ENCODE assay signal across 8 mouse cellular contexts in the genomic region with DNA sequence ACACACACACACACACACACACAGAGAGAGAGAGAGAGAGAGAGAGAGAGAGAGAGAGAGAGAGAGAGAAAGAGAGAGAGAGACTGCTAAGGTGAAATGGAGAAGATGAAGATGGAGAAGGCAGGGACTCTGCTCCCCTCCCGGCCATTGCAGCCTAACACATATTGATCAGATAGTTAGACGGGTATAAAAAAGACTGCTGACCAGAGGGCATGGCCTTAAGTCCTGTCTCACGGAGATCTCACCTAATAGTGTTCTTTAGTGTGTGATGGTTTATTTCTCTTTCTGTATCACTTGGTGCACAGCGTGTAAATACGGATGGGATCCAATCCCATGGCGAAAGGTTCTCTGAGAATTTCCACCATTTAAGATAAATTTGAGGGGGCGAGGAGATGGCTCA. TPM values are rescaled to one million over a fixed set of nuclear protein-coding genes. Genes with fewer than 3 reads are reported as not detected.
DNase-seq lines count a peak whose midpoint lies in the region; ATAC-seq and TF ChIP-seq lines count a peak whose summit lies in the region.

A gene (minus strand): TSS at position 101 of the 400 bp plus-strand sequence.

- intact Hi-C loops in left cerebral cortex, adult 2 months (cut with DNase I), result loop anchor here (2.0 to 5.0 kb wide), 2 partner anchors 140 to 224 kb away; no protein-coding TSS in a partner anchor

- peak within 1 kb of the TSS; percentile 70 for H3K9ac ChIP-seq in forebrain, embryonic 14.5 days (ENCODE audit: low read length)
- 0 out of 2 replicates have a peak within 1 kb of the TSS, but pooled peaks have one; percentile 26 for H3K9ac ChIP-seq in intestine, postnatal 0 days (ENCODE audit: low read depth, low read length)
- H3K9ac ChIP-seq in midbrain, embryonic 15.5 days, result peak within 1 kb of the TSS; percentile 63

- WGBS in forebrain, embryonic 14.5 days, result 66% methylated on average over 7 of the region's 7 CpGs
- WGBS in intestine, postnatal 0 days, result 65% methylated on average over 7 of the region's 7 CpGs
- 70% methylated on average over 7 of the region's 7 CpGs for WGBS in midbrain, embryonic 15.5 days

- no peaks in the 10 kb centered on the region for H3K27me3 ChIP-seq in forebrain, embryonic 14.5 days (replicated peaks; ENCODE audit: control insufficient read depth, insufficient read depth, low read length)
- H3K27me3 ChIP-seq in intestine, postnatal 0 days (replicated peaks; ENCODE audit: control insufficient read depth, insufficient read depth, low read length), result peaks cover 10% of the 10 kb centered on the region; the same call in 1 of the 2 replicates
- H3K27me3 ChIP-seq in midbrain, embryonic 15.5 days (replicated peaks), result peaks cover 3% of the 10 kb centered on the region; the same call in 1 of the 2 replicates

- H3K27ac ChIP-seq in left cerebral cortex, adult 2 months, result peak within 1 kb of the TSS; percentile 93
- no peak within 1 kb of the TSS; the same call in 1 of the 2 replicates for H3K27ac ChIP-seq in forebrain, embryonic 14.5 days (ENCODE audit: low read depth, low read length)
- H3K27ac ChIP-seq in intestine, postnatal 0 days (ENCODE audit: low read depth, low read length), result no peak within 1 kb of the TSS
- H3K27ac ChIP-seq in midbrain, embryonic 15.5 days, result peak within 1 kb of the TSS; percentile 66; the same call in 1 of the 2 replicates

- ATAC-seq in forebrain, embryonic 14.5 days, result no peak
- ATAC-seq in intestine, postnatal 0 days, result no peak
- no peak for ATAC-seq in midbrain, embryonic 15.5 days (replicated peaks)

- no peaks in the 10 kb centered on the region for H3K9me3 ChIP-seq in forebrain, embryonic 14.5 days (replicated peaks; ENCODE audit: control insufficient read depth, low read length)
- no peaks in the 10 kb centered on the region for H3K9me3 ChIP-seq in intestine, postnatal 0 days (ENCODE audit: control insufficient read depth)
- no peaks in the 10 kb centered on the region for H3K9me3 ChIP-seq in midbrain, embryonic 15.5 days

- no peaks in the 10 kb centered on the region for H3K36me3 ChIP-seq in forebrain, embryonic 14.5 days (ENCODE audit: control insufficient read depth, insufficient read depth, low read length)
- H3K36me3 ChIP-seq in intestine, postnatal 0 days (ENCODE audit: control insufficient read depth, insufficient read depth), result no peaks in the 10 kb centered on the region
- H3K36me3 ChIP-seq in midbrain, embryonic 15.5 days (replicated peaks), result no peaks in the 10 kb centered on the region

- H3K4me3 ChIP-seq in left cerebral cortex, adult 2 months, result peak within 1 kb of the TSS; percentile 64
- peak within 1 kb of the TSS; percentile 60 for H3K4me3 ChIP-seq in forebrain, embryonic 14.5 days (ENCODE audit: low read depth, low read length)
- peak within 1 kb of the TSS; percentile 52 for H3K4me3 ChIP-seq in intestine, postnatal 0 days (ENCODE audit: low read depth, low read length)
- peak within 1 kb of the TSS; percentile 80 for H3K4me3 ChIP-seq in midbrain, embryonic 15.5 days

- TF ChIP-seq CTCF in left cerebral cortex, adult 2 months (IDR thresholded peaks at IDR 0.05), result no peak
- no peak for TF ChIP-seq CTCF in intestine, postnatal 0 days (IDR thresholded peaks at IDR 0.05; ENCODE audit: low read depth)

- no peak for DNase-seq in left cerebral cortex, adult 2 months (ENCODE audit: extremely low spot score in 1 of 2, low spot score in 2 of 2)
- DNase-seq in left cerebral cortex, adult 9 months (ENCODE audit: low spot score in 2 of 2), result no peak
- no peak for DNase-seq in forebrain, embryonic 14.5 days (ENCODE audit: low spot score)
- no peak for DNase-seq in gastrocnemius, postnatal 25 days
- DNase-seq in right cerebral cortex, postnatal 10 days (ENCODE audit: low spot score in 2 of 2), result no peak
- no peak for DNase-seq in urinary bladder, postnatal 14 days (ENCODE audit: low spot score)

- H3K4me1 ChIP-seq in forebrain, embryonic 14.5 days (ENCODE audit: control insufficient read depth, insufficient read depth, low read length), result peaks cover 4% of the 10 kb centered on the region; the same call in 1 of the 2 replicates
- no peaks in the 10 kb centered on the region for H3K4me1 ChIP-seq in intestine, postnatal 0 days (replicated peaks; ENCODE audit: control insufficient read depth, insufficient read depth, low read length)
- peaks cover 12% of the 10 kb centered on the region; the same call in 1 of the 2 replicates for H3K4me1 ChIP-seq in midbrain, embryonic 15.5 days

- peak within 1 kb of the TSS; percentile 90 for H3K4me2 ChIP-seq in forebrain, embryonic 14.5 days (ENCODE audit: low read length)
- peak within 1 kb of the TSS; percentile 96 for H3K4me2 ChIP-seq in intestine, postnatal 0 days (replicated peaks; ENCODE audit: low read depth)
- peak within 1 kb of the TSS; percentile 95 for H3K4me2 ChIP-seq in midbrain, embryonic 15.5 days

RNA-seq across cellular contexts. Expression of the gene that starts here (rescaled TPM):
- 100 to 1,000 TPM; 190 to 198 TPM for total RNA-seq in left cerebral cortex, adult 2 months (2021)
- polyA plus RNA-seq in forebrain, embryonic 14.5 days (2014; fragmentation: Nextera tagmentation; extraction: Ambion mirVana), result 5.6 and 8.4 TPM in 2 replicates
- 0.83 and 0.92 TPM in 2 replicates for polyA plus RNA-seq in intestine, postnatal 0 days (2015; fragmentation: Nextera tagmentation; extraction: Ambion mirVana)
- polyA plus RNA-seq in midbrain, embryonic 15.5 days (2015; fragmentation: Nextera tagmentation; extraction: Ambion mirVana), result 8.2 and 8.4 TPM in 2 replicates
- 1 to 10 TPM in 1 of 2 experiments, under 1 TPM in 1; 0.88 to 1.5 TPM for total RNA-seq in gastrocnemius, postnatal 25 days (2021)

Comparison
In these comparisons a context has a peak if more than half of its experiments do, and no peak if none do; other contexts are left out.
1. RNA of the gene that starts here (total RNA-seq): 190 to 198 TPM in left cerebral cortex, adult 2 months; 0.88 to 1.5 TPM in gastrocnemius, postnatal 25 days; every median in the first group is over 10 times any median in the second.
2. H3K27ac ChIP-seq: peak in left cerebral cortex, adult 2 months (single experiment) and midbrain, embryonic 15.5 days (single experiment); none in forebrain, embryonic 14.5 days (single experiment) and intestine, postnatal 0 days (single experiment).
3. Peak in every context shown above with its lines, with median percentiles within 50 percentile points of each other: H3K4me3 ChIP-seq, H3K4me2 ChIP-seq and H3K9ac ChIP-seq.